Mouse (Mus musculus): ENCODE data around the gene Ttc39a. TPM values are rescaled to one million over a fixed set of nuclear protein-coding genes. Genes with fewer than 3 reads are reported as not detected.

The Ttc39a gene
- total RNA-seq, 2 experiments from 2014 or later: 10.9 to 11.0 TPM

DNA sequence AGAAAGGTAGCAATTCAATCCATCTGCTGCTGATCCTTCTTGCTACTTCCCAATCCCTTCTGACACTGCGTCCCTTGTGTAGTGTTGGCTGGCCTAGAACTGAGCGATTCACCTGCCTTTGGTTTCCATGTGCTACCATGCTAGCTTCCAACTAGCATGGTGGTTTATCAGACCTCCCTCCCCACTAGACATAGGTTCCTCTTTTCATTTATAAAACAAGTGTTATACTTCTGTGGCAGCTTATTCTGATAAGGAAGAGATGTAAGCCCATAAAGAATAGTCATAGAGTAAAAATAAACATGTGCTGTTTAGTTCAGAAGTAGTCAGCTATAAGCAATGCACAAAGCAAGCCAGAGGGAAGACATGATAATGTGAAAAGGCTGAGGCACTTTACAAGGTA is 42.1 kb downstream of the Ttc39a start:
- no peak for DNase-seq (ENCODE audit: low spot score in 2 of 2)

DNA sequence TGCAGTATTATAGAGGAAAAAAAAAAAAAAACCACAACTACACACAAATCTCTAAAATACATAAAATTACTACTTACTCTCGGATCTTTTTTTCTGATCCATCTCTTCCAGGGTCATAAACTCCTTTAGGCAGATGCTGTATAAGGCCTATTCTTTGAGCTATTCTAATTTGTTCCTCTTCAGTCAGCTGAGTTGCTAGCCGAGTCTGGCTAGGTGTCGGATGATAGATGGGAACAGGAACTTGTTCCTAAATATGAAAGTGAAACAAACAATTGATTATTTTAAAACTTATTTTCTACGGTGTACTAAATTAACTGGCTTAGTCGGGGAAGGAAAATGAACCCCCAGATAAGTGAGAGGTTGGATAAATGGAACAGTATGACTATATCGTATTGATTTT is 50.4 kb downstream of the Ttc39a start:
- DNase-seq (ENCODE audit: low spot score in 2 of 2): no peak

DNA sequence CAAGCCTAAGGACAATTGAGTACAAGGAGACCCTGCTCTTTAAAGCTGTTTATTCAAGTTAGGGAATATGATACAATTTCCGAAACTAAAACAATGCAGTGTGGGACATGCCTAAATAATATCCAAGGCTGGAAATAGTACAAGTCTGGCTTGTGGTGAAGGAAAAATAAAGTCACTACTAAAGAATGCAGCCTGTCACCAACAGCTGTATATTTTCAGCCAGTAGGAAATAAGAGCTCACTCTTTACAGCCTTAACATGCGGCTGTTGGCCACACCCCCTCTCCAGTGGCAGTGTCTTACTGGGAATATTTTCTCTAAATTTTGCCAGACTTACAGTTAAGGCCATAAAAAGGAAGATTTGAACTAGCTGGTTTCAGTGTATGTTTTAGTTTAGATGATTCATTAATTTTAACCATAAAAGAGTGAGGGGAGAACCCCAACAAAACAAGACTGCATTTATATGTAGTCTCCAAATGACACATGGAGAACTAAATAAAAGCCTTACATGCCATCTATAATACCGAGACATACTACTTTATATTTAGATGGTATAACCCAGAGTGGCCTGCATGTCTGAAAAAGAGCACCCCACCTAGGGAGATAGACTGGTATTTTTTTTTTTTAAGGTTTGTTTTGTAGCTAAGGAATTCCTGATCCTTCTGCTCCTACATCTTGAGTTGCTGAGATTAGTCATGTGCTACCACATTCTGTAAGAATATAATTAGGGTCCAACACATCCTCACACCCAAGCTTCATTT is 54.2 kb downstream of the Ttc39a start:
- DNase-seq (ENCODE audit: low spot score in 2 of 2): no peak

GRCm38 (mm10) chr4:109463892-109464291 is 57.5 kb downstream of the Ttc39a start:
- no peak for DNase-seq (ENCODE audit: low spot score in 2 of 2)

DNA sequence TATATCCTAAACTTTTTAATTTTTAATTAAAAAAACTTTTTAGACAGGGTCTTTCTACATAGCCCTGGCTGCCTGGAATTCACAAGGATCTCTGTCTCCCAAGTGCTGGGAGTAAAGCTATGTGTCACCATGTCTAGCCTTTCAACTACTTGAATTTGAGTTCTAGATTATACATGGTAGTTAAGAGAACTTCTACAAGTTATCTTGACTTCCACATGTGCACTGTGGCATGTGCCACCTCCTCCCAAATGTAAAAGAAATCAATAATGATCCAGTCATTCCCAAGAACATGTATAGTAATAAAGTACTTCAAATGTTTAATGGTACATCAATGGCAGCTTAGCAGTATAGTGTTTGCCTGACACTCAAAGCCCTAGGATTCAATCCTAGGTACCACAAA is 61.3 kb downstream of the Ttc39a start:
- DNase-seq (ENCODE audit: low spot score in 2 of 2): no peak

GRCm38 (mm10) chr4:109471606-109472005 is 65.2 kb downstream of the Ttc39a start:
- no peak for DNase-seq (ENCODE audit: low spot score in 2 of 2)

DNA sequence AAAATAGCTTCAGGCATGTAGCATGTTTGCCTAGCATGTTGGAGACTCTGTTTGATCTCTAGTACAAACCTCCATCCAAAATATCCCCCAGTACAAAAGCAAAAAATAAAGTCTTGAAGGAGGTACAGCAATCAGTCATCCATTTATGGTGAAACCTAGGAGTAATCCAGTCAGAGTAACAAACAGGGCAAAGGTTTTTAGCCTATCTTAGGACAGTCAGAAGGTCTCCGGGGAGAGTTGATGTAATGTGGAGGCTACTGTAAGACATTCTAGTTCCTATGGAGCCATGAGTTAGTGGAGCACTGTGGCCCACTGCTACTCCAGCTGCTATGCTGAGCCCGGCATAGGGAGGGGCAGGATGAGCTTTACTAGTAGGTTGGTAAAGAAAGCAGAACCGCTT is 66.1 kb downstream of the Ttc39a start:
- DNase-seq (ENCODE audit: low spot score in 2 of 2): no peak

DNA sequence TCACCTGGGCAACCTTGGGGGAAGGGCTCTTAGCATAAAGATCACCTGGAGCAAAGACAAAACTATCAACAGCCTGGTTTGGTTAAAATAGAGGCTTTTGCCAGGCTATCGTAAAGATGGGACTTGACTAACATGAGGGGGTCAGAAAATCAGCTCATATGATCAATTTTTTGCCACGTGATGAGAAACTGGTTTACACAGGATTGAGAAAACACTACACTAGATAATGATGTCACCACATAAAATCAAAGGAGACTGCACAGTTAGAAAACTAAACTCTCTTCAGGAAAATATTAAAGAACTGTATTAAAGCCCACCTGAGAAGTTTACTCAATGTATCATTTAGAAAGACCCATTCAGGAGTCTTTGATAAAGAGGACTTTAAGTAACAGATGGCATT is 68.7 kb downstream of the Ttc39a start:
- no peak for DNase-seq (ENCODE audit: low spot score in 2 of 2)

- DNase-seq (ENCODE audit: low spot score in 2 of 2): peak; percentile 31
Measured at GRCm38 (mm10) chr4:109475577-109476553, 69.4 kb downstream of the Ttc39a start.

GRCm38 (mm10) chr4:109476554-109477014 is 70.2 kb downstream of the Ttc39a start:
- peak; percentile 74 to 80 for DNase-seq (ENCODE audit: low spot score in 2 of 2)

- DNase-seq (ENCODE audit: low spot score in 2 of 2): no peak
Measured at GRCm38 (mm10) chr4:109477454-109477853, 71.0 kb downstream of the Ttc39a start.

DNA sequence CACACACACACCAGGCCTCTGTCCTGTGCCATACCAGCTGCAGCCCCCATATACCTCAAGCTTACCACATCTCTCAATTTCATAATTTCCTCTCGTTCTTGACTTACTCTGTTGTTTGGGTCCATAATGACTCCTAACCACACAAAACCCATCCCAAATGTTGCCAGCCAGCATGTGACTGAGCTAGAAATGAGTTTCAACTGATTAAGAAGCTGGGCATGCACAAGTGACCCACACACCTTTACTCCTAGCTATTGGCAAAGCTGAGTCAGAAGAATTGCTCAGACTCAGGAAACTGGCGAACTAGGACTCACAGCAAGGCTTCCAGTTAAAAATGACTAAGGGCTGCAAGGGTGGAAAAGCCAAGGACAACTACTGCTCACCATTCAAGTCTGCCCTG is 75.0 kb downstream of the Ttc39a start:
- DNase-seq (ENCODE audit: low spot score in 2 of 2): no peak

- no peak for DNase-seq (ENCODE audit: low spot score in 2 of 2)
Measured at GRCm38 (mm10) chr4:109482701-109483100, 76.3 kb downstream of the Ttc39a start.

DNA sequence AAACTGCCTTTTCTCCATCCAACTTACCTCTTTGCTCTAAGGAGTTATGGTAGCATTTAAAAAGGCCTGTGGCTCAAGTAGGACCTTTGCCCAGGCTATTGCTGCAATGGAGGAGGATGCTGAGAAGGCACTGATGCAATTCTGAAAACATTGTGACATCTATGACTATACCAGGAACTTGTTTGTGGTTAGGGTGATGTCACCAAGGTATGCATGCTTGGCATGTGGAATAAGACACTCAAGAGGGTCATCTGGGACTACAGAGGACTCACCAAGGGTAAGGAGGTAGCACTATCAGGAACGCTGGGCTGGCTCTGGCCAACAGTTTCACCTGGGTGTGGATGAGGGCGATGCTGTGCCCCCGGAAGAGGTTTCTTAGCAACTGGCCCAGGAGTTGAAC is 78.2 kb downstream of the Ttc39a start, which contains the start of gene Rnf11:
Gene Rnf11 (minus strand): TSS at position 108 of the 400 bp plus-strand sequence.
- no peak for DNase-seq (ENCODE audit: low spot score in 2 of 2)

DNA sequence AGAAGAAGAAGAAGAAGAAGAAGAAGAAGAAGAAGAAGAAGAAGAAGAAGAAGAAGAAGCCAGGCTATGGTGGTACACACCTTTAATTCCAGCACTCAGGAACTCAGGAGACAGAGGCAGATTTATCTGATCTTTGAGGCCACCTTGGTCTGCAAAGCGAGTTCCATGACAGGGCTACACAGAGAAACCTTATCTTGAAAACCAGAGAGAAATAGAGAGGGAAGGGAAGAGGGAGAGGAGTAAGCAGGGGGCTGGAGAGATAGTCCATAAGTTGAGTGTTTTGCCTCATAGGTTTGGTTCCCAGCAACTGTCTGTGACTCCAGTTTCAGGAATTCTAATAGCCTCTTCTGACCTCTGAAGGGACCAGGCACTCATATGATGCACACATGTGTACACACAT is 82.4 kb downstream of the Ttc39a start:
- DNase-seq (ENCODE audit: low spot score in 2 of 2): no peak

- no peak for DNase-seq (ENCODE audit: low spot score in 2 of 2)
Measured at GRCm38 (mm10) chr4:109493581-109493980, 87.2 kb downstream of the Ttc39a start.

Other genes with a start within 250 kb of the Ttc39a start
- 100 to 1,000 TPM; 116 to 120 TPM for gene Osbpl9, start 204.4 kb upstream of the Ttc39a start, total RNA-seq (2021)
- under 1 TPM; 0.62 to 0.76 TPM for gene Calr4, start 172.1 kb upstream of the Ttc39a start, total RNA-seq (2021)
- 10 to 100 TPM; 71.2 to 79.8 TPM for gene Eps15, start 126.4 kb upstream of the Ttc39a start, total RNA-seq (2021)
- 100 to 1,000 TPM in 1 of 2 experiments, 10 to 100 TPM in 1; 97.4 to 103 TPM for gene Rnf11, start 78.1 kb downstream of the Ttc39a start, total RNA-seq (2021)
- not detected for gene 4930522H14Rik, start 124.7 kb downstream of the Ttc39a start, total RNA-seq (2021)

Data from adrenal gland, postnatal 4 days (tissue).